Mouse (Mus musculus): Measurements from ENCODE around the gene Hip1. TPM values are rescaled to one million over a fixed set of nuclear protein-coding genes. Genes with fewer than 3 reads are reported as not detected.
"Not testable (repeated sequence)": the region's sequence is repeated elsewhere in the genome, so short reads cannot be mapped to it uniquely, and the experiment has no call there.

The Hip1 gene
- polyA plus RNA-seq, 1 experiment from 2014 or later = 2.7 TPM

GRCm38 (mm10) chr5:135493095-135493494 is 51.8 kb downstream of the Hip1 start:
- DNase-seq (ENCODE audit: low spot score) = no peak

- DNase-seq (ENCODE audit: low spot score) = no peak
Observed at GRCm38 (mm10) chr5:135492126-135492525, 52.8 kb downstream of the Hip1 start.

GRCm38 (mm10) chr5:135489695-135490294 is 55.1 kb downstream of the Hip1 start:
- no peak for DNase-seq (ENCODE audit: low spot score)

- no peak for DNase-seq (ENCODE audit: low spot score)
Observed at GRCm38 (mm10) chr5:135488881-135489694, 55.8 kb downstream of the Hip1 start.

- no peak for DNase-seq (ENCODE audit: low spot score)
Observed at GRCm38 (mm10) chr5:135488222-135488880, 56.6 kb downstream of the Hip1 start.

- no peak for DNase-seq (ENCODE audit: low spot score)
Observed at GRCm38 (mm10) chr5:135485289-135485688, 59.6 kb downstream of the Hip1 start.

- DNase-seq (ENCODE audit: low spot score) = not testable (repeated sequence)
Observed at GRCm38 (mm10) chr5:135483865-135484264, 61.1 kb downstream of the Hip1 start.

- no peak for DNase-seq (ENCODE audit: low spot score)
Observed at GRCm38 (mm10) chr5:135478877-135479600, 65.9 kb downstream of the Hip1 start.

GRCm38 (mm10) chr5:135476199-135476598 is 68.7 kb downstream of the Hip1 start:
- DNase-seq (ENCODE audit: low spot score) = no peak

GRCm38 (mm10) chr5:135472405-135472804 is 72.5 kb downstream of the Hip1 start:
- no peak for DNase-seq (ENCODE audit: low spot score)

GRCm38 (mm10) chr5:135471747-135472146 is 73.2 kb downstream of the Hip1 start:
- DNase-seq (ENCODE audit: low spot score) = no peak

- no peak for DNase-seq (ENCODE audit: low spot score)
Observed at GRCm38 (mm10) chr5:135468280-135468679, 76.6 kb downstream of the Hip1 start.

GRCm38 (mm10) chr5:135465833-135466291 is 79.1 kb downstream of the Hip1 start:
- DNase-seq (ENCODE audit: low spot score) = no peak

GRCm38 (mm10) chr5:135463380-135463779 is 81.5 kb downstream of the Hip1 start:
- no peak for DNase-seq (ENCODE audit: low spot score)

GRCm38 (mm10) chr5:135460833-135461173 is 84.1 kb downstream of the Hip1 start:
- no peak for DNase-seq (ENCODE audit: low spot score)

- no peak for DNase-seq (ENCODE audit: low spot score)
Observed at GRCm38 (mm10) chr5:135460152-135460832, 84.6 kb downstream of the Hip1 start.

GRCm38 (mm10) chr5:135459486-135459885 is 85.4 kb downstream of the Hip1 start:
- no peak for DNase-seq (ENCODE audit: low spot score)

- DNase-seq (ENCODE audit: low spot score) = no peak
Observed at GRCm38 (mm10) chr5:135457961-135458360, 87.0 kb downstream of the Hip1 start.

- no peak for DNase-seq (ENCODE audit: low spot score)
Observed at GRCm38 (mm10) chr5:135456515-135456914, 88.4 kb downstream of the Hip1 start.

GRCm38 (mm10) chr5:135454256-135454655 is 90.7 kb downstream of the Hip1 start:
- no peak for DNase-seq (ENCODE audit: low spot score)

GRCm38 (mm10) chr5:135451559-135451958 is 93.4 kb downstream of the Hip1 start:
- not testable (repeated sequence) for DNase-seq (ENCODE audit: low spot score)

All from thymus, postnatal 0 days (tissue).